Mouse (Mus musculus) C2C12 (cell line): ENCODE measurements around the gene Lrrc7. TPM values are rescaled to one million over a fixed set of nuclear protein-coding genes. Genes with fewer than 3 reads are reported as not detected.

Experiments
- H3K27me3 ChIP-seq: one replicate; pipeline ENCODE4 v1.6.1; 2011; ENCODE audit not compliant: control insufficient read depth, insufficient read depth, insufficient read length
- H3K36me3 ChIP-seq: one replicate; pipeline ENCODE4 v1.6.1; 2011; ENCODE audit not compliant: control insufficient read depth, insufficient read depth
- H3K4me3 ChIP-seq: one replicate; pipeline ENCODE4 v1.5.1; 2011; ENCODE audit warnings: mild to moderate bottlenecking, control low read depth; ENCODE audit not compliant: poor library complexity, insufficient read depth, severe bottlenecking
- H3K79me2 ChIP-seq: one replicate; pipeline ENCODE4 v1.6.1; 2011; ENCODE audit not compliant: control insufficient read depth, insufficient read depth
- H3K79me3 ChIP-seq: one replicate; pipeline ENCODE4 v1.6.1; 2011; ENCODE audit warnings: low read depth, control low read depth
- H3ac ChIP-seq: one replicate; pipeline ENCODE3; 2011; ENCODE audit warnings: low read depth; ENCODE audit not compliant: control insufficient read depth, insufficient read length
- CEBPB ChIP-seq: IDR thresholded peaks from one replicate; pipeline ENCODE4 v1.6.1; 2011; ENCODE audit warnings: low read depth, mild to moderate bottlenecking, control low read depth, moderate library complexity
- CTCF ChIP-seq: IDR thresholded peaks from one replicate; pipeline ENCODE4 v1.5.1; 2011; ENCODE audit not compliant: control insufficient read depth, insufficient read depth, insufficient read length
- FOSL1 ChIP-seq: IDR thresholded peaks from one replicate; pipeline ENCODE4 v1.8.0; 2011; ENCODE audit warnings: mild to moderate bottlenecking, low read length; ENCODE audit not compliant: poor library complexity, insufficient read depth, severe bottlenecking
- MAX ChIP-seq: IDR thresholded peaks from one replicate; pipeline ENCODE4 v1.6.1; 2011; ENCODE audit warnings: mild to moderate bottlenecking, control low read depth
- MYOD1 ChIP-seq: IDR thresholded peaks from one replicate; pipeline ENCODE4 v1.6.1; 2011; ENCODE audit warnings: low read depth; ENCODE audit not compliant: control insufficient read depth, insufficient read length
- MYOG ChIP-seq: IDR thresholded peaks from one replicate; pipeline ENCODE4 v1.6.1; 2011; ENCODE audit not compliant: control insufficient read depth, insufficient read length; ENCODE audit errors: extremely low read depth
- USF1 ChIP-seq: IDR thresholded peaks from one replicate; pipeline ENCODE4 v1.6.1; 2011; ENCODE audit warnings: low read depth, mild to moderate bottlenecking, control low read depth, moderate library complexity
- polyA plus RNA-seq: library from polyadenylated mRNA; unstranded; fragments of >200 nt; fragmentation: generic; extraction: Trizol; gene quantifications from one replicate; pipeline ENCODE4 v1.2.1, GENCODE M21; 2012; ENCODE audit warnings: missing spikeins

Gene Lrrc7
- polyA plus RNA-seq, 1 experiment: not detected

DNA sequence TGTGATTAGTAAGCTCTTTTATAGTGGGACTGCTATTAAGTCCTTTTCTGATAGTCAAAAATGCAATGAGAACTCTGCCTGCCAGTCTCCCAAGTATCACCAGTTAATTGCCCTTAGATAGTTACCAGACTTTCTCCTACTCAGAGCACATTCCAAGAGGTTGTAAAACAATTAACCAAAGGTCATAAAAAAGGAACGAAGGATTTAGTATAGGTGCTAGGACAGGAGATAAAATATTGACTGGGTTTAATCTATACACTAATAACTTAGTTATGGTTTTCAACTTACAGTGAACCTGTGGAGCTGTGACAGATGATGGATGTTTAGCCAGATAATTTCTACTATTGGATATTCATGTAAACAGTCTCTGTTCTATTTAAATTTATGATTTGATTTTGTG is 175.2 kb downstream of the Lrrc7 start:
- Histone ChIP-seq H3K4me3 (no peak overlapping the region), H3K79me3 (no peaks in the 10 kb centered on the region), H3K79me2 (no peaks in the 10 kb centered on the region), H3K27me3 (no peaks in the 10 kb centered on the region), H3K36me3 (no peaks in the 10 kb centered on the region), H3ac (no peak overlapping the region)
- no peak for TF ChIP-seq CEBPB
- no peak for TF ChIP-seq MAX
- no peak for TF ChIP-seq MYOD1
- no peak for TF ChIP-seq MYOG
- no peak for TF ChIP-seq CTCF
- TF ChIP-seq FOSL1: no peak
- no peak for TF ChIP-seq USF1

DNA sequence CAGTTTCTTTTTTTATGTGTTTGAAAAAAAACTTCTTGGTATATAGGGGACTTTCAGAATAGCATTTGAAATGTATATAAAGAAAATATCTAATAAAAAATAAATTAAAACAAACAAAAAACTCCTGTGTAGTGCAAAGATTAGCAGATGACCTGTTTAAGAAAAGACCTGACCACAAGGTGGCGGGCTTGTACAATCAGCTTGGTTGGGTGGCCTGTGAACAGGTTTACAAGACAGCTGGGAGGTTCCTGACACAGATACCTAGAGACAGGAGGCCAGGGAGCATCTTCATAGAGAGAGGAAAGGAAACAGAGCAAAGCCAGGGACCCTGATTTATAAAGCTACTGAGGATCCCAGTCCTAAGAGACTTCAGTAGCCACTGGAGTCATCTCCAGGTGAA is 186.1 kb downstream of the Lrrc7 start:
- Histone ChIP-seq H3K79me2 (no peaks in the 10 kb centered on the region), H3K4me3 (no peak overlapping the region), H3ac (no peak overlapping the region), H3K79me3 (no peaks in the 10 kb centered on the region), H3K36me3 (no peaks in the 10 kb centered on the region), H3K27me3 (no peaks in the 10 kb centered on the region)
- no peak for TF ChIP-seq MAX
- TF ChIP-seq CEBPB: no peak
- TF ChIP-seq USF1: no peak

DNA sequence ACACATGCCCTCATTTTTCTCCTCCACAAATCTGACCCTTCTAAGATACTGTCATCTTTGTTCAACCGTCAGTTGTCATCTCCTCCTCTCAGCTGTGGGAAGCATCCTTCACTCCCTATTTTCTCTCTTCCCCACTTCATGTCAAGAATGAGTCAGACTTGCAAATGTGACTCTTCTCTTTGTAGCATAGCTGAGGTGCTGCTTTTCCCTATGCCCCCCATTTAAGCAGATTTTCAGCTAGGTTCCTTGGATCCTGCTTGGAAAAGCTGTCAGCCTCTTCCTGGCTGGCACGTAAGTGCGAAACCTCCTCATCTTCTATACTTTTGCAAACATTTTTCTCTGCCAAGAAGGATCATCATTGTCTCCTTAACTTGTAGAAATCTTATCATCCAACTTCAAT is 192.9 kb downstream of the Lrrc7 start:
- no peak for TF ChIP-seq MAX
- no peak for TF ChIP-seq MYOG
- TF ChIP-seq MYOD1: no peak
- no peak for TF ChIP-seq CEBPB
- no peak for TF ChIP-seq CTCF
- TF ChIP-seq USF1: no peak
- no peak for TF ChIP-seq FOSL1
- no peaks in the 10 kb centered on the region for H3K79me3 ChIP-seq
- no peaks in the 10 kb centered on the region for H3K79me2 ChIP-seq
- no peaks in the 10 kb centered on the region for H3K36me3 ChIP-seq
- no peak overlapping the region for H3K4me3 ChIP-seq
- H3ac ChIP-seq: no peak overlapping the region
- H3K27me3 ChIP-seq: no peaks in the 10 kb centered on the region

DNA sequence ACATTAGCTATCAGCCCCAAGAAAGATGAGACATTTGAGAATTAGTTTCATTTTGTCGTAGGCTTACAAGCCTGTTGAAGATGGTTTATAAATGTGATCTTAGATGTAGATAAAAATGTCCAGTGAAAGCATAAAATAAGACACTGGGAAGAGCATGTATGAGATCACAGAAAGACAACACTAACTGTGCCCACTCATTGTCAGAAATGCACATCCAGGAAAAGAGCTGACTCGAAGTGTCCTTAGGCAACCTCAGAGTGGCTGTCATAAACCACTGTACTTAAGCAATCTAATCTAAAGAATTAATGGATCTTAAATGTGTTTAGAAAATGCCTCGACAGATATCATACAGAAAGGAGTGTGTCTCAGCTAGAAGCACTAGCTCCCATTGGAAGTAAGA is 196.2 kb downstream of the Lrrc7 start:
- H3K4me3 ChIP-seq: no peak overlapping the region
- no peaks in the 10 kb centered on the region for H3K27me3 ChIP-seq
- no peaks in the 10 kb centered on the region for H3K79me2 ChIP-seq
- H3ac ChIP-seq: no peak overlapping the region
- H3K79me3 ChIP-seq: no peaks in the 10 kb centered on the region
- TF ChIP-seq MYOG (no peak), FOSL1 (no peak), MAX (no peak), USF1 (no peak), CTCF (no peak), CEBPB (no peak), MYOD1 (no peak)
- H3K36me3 ChIP-seq: no peaks in the 10 kb centered on the region

DNA sequence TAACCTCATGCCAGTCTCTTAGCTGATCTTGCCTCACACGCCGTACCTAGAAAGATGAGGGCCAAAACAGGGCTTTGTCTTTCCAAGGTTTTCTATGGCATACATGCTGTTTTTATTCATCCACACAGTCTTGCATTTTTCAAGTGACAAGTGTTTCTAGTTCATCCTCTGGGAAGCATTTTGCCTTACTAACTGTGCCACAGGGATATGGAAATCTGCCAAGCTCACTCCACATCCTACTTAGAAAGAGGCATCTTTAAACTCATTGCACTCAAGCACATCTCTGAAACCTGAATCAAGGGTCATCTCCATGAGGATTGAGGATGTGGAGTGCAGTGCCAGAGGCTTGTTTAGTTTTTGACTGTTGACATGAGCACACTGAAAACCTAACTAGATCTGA is 199.9 kb downstream of the Lrrc7 start:
- Histone ChIP-seq H3K4me3 (no peak overlapping the region), H3K79me3 (no peaks in the 10 kb centered on the region)

DNA sequence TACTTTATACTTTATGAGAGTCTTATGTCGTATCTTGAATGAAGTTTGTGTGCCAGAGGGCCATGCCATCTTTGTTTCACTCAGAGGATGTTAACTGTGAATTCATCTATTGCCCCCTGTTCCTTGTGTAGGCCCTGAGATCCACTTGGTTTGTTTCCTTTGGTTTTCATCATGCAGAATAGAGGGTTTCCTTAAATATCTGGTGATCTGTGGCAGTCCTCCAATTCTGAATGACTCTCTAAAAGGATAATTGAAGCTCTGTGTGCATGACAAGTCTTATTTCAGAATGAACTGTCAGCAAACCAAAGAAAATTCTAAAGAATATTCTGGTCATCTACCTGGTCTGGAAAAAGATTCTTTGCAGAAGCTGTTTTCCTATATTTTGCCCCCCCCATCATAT is 205.3 kb downstream of the Lrrc7 start:
- no peak overlapping the region for H3K4me3 ChIP-seq
- no peaks in the 10 kb centered on the region for H3K79me2 ChIP-seq
- no peak overlapping the region for H3ac ChIP-seq
- H3K36me3 ChIP-seq: no peaks in the 10 kb centered on the region
- no peak for TF ChIP-seq MYOG
- no peak for TF ChIP-seq MAX
- no peak for TF ChIP-seq CEBPB
- no peak for TF ChIP-seq FOSL1
- TF ChIP-seq MYOD1: no peak
- no peak for TF ChIP-seq CTCF
- TF ChIP-seq USF1: no peak
- no peaks in the 10 kb centered on the region for H3K27me3 ChIP-seq
- no peaks in the 10 kb centered on the region for H3K79me3 ChIP-seq

More for the DNA sequence above, 199.9 kb downstream of the Lrrc7 start:
- H3K36me3 ChIP-seq: no peaks in the 10 kb centered on the region
- no peaks in the 10 kb centered on the region for H3K79me2 ChIP-seq
- H3ac ChIP-seq: no peak overlapping the region
- H3K27me3 ChIP-seq: no peaks in the 10 kb centered on the region
- TF ChIP-seq USF1 (no peak), CEBPB (no peak), MAX (no peak), MYOG (no peak), MYOD1 (no peak), FOSL1 (no peak), CTCF (no peak)
